Mouse (Mus musculus): ENCODE measurements around the gene Kti12.

Gene Kti12

DNA sequence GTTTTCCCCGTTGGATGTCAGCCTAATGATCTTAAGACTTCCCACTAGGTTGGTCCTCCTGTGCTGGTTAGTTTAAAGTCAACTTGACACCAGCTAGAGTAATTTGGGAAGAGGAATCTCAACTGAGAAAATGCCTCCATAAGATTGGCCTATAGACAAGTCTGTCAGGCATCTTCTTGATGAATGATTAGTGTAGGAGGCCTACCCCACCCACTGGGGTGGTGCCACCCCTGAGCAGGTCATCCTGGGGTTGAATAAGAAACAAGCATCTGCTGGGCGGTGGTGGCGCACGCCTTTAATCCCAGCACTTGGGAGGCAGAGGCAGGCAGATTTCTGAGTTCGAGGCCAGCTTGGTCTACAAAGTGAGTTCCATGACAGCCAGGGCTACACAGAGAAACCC lies 26.2 kb downstream of the Kti12 start:
- DNase-seq = no peak

DNA sequence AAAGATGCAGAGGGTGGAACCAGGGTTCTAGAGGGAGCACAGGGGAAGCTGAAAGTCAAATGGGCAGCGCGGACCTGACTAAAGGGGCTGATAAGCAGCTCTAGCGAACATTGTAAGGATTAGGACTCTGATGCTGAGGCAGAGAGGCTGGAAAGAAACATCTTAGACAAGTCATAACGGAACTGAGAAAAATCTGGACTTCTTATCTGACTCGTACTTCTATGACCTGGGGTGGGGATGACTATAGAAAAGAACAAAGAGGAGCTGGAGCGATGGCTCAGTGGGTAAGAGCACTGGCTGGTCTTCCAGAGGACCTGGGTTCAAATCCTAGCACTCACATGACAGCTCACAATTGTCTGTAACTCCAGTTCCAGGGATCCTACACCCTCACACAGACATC lies 30.3 kb downstream of the Kti12 start:
- no peak for DNase-seq

DNA sequence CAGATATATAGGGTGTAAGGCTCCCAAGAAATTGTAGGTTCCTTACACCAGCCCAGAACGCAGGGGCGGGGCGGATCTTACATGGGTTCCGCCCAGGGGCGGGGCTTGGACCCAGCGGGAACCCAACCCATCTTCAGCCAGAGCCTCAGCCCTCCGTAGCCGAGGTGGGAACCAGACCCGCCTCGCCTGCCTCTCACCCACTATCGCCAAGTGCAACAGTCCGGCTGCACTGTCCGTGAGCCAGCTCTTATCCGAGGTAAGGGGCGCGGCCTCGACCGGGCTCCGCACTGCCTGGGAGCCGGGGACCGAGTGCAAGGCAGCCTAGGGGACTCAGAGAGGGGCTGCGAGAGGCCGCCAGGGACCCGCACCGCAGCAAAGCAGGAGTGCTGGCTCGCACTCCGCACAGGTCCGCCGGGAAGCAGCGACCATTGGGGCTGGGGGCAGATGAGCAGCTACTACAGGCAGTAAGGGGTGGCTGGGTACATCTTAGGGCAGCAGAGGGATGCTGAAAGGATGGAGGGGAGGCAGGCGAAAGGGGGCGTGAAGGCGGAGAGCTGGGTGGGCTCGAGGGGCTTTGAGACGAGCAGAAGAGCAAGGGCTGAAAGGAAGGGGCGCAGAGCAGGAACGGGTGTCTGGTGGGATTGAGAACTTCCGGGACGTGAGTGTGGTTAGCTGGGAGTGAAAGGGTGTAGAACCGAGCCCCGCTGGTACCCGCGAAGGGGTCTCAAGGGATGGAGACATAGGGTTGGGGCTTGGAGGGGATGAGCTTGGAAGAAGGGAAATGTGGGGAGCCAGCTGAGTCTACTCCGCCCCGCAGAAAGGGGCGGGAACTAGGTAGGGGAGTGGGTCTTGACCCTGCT lies 31.6 kb downstream of the Kti12 start, which contains the start of gene Rab3b:
Gene Rab3b, plus strand, starts transcription at position 101 of the 860 bp plus-strand sequence.
- DNase-seq = peak; percentile 64

DNA sequence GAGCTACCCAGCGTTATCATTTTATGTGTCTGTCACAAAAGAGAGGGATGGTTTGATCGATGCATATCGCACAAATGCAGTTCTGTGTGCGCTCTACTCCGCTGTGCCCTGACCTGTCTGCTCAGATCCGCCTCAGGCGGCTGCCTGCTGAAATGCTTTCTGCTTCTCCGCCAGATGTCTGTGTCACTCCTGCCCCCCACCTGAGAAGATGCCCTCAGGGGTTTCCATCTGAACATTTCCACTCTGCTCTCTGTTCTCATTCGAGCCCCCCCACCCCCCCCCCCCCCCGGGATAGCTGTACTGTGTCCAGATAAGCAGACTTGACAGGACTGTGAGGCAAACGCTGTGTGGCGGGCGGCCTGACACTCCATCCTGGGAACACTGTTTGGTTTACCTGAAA lies 36.2 kb downstream of the Kti12 start:
- no peak for DNase-seq

DNA sequence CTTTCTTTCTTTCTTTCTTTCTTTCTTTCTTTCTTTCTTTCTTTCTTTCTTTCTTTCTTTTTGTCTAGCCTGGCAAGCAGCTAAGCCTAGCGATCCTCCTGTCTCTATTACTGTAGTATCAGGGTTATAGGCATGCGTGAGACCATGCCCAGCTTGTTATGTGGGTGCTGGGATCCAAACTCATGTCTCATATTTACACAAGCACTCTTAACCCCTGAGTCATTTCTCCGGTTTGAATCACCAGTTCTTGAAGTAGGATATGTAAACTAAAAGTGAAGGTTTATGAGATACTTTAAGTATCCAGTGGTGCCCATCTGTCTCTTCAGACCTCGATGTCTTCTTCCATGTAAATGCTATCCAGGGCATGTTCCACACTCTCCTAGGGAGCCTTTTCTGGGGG lies 39.9 kb downstream of the Kti12 start:
- no peak for DNase-seq

DNA sequence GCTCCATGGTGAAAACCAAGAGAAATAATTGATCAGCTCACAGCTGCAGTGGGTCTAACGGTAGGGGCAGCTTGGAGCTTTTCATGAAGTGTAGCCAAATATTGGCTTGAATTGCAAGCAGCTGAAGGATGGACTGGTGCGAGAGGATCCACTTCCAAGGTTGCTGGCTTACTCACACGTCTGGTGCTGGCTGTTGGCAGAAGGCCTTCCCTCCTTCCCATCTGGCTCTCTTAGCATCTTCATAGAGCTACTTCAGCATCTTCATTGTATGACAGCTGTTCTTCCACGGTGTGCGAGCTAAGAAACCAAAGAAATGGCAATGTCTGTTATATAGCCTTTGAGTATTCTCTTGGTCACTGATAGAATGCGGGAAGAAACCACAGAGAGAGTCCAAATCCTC lies 43.3 kb downstream of the Kti12 start:
- DNase-seq = no peak
